Mouse (Mus musculus) ES-Bruce4 (cell line): ENCODE measurements around the gene Bcat2. TPM values are rescaled to one million over a fixed set of nuclear protein-coding genes. Genes with fewer than 3 reads are reported as not detected.
A peak's percentile ranks its signal among the peaks of the same experiment; 100 is the strongest.
"Not testable (repeated sequence)": the region's sequence is repeated elsewhere in the genome, so short reads cannot be mapped to it uniquely, and the experiment has no call there.

Experiments used
- H3K27ac ChIP-seq: 2 replicates; pipeline ENCODE4 v1.5.1; 2012; ENCODE audit warnings: low read length, inconsistent platforms; ENCODE audit not compliant: insufficient read depth
- H3K27me3 ChIP-seq: 2 replicates; pipeline ENCODE4 v1.6.1; 2012; ENCODE audit warnings: mild to moderate bottlenecking, low read length, inconsistent platforms; ENCODE audit not compliant: control insufficient read depth, poor library complexity, insufficient read depth, severe bottlenecking
- H3K36me3 ChIP-seq: 2 replicates; pipeline ENCODE4 v1.6.1; 2012; ENCODE audit warnings: inconsistent platforms, mild to moderate bottlenecking, low read length, moderate library complexity; ENCODE audit not compliant: control insufficient read depth, poor library complexity, insufficient read depth, severe bottlenecking
- H3K4me1 ChIP-seq: one replicate; pipeline ENCODE4 v1.8.1; 2011; ENCODE audit warnings: low read length; ENCODE audit not compliant: control insufficient read depth, insufficient read depth
- H3K4me3 ChIP-seq: 2 replicates; pipeline ENCODE4 v1.5.1; 2011; ENCODE audit warnings: low read depth, mild to moderate bottlenecking, low read length
- H3K9ac ChIP-seq: 2 replicates; pipeline ENCODE4 v1.6.1; 2012; ENCODE audit warnings: low read depth, mild to moderate bottlenecking, inconsistent platforms; ENCODE audit not compliant: poor library complexity, severe bottlenecking
- H3K9me3 ChIP-seq: replicated peaks from 2 replicates; pipeline ENCODE4 v1.6.1; 2012; ENCODE audit warnings: mild to moderate bottlenecking, low read length, inconsistent platforms; ENCODE audit not compliant: control insufficient read depth, poor library complexity, insufficient read depth, severe bottlenecking
- CTCF ChIP-seq: IDR thresholded peaks from one replicate; pipeline ENCODE4 v1.8.1; 2011; ENCODE audit warnings: low read depth, low read length
- EP300 ChIP-seq: IDR thresholded peaks from 2 replicates; pipeline ENCODE4 v1.6.1; 2011; ENCODE audit warnings: low read depth, low read length; ENCODE audit not compliant: insufficient read depth
- POLR2A ChIP-seq: IDR thresholded peaks from one replicate; pipeline ENCODE4 v1.8.1; 2011; ENCODE audit warnings: low read length; ENCODE audit not compliant: insufficient read depth
- polyA plus RNA-seq: library from polyadenylated mRNA; stranded (reverse); fragments of >200 nt; gene quantifications from 2 replicates; pipeline ENCODE4 v1.2.4, GENCODE M21; 2011; ENCODE audit warnings: low read depth; ENCODE audit not compliant: missing spikeins, insufficient read depth, insufficient read length

Gene Bcat2
- polyA plus RNA-seq, 1 experiment = 104 TPM

GRCm38 (mm10) chr7:45523678-45524170, 46.2 kb upstream of the Bcat2 start:
- H3K27me3 ChIP-seq = no peaks in the 10 kb centered on the region

GRCm38 (mm10) chr7:45524841-45525621, 44.9 kb upstream of the Bcat2 start:
- H3K27me3 ChIP-seq = no peaks in the 10 kb centered on the region
- H3K4me1 ChIP-seq = peaks cover 2% of the 10 kb centered on the region
- no peaks in the 10 kb centered on the region for H3K9me3 ChIP-seq
- peaks cover 12% of the 10 kb centered on the region for H3K36me3 ChIP-seq
- H3K9ac ChIP-seq = peak overlapping the region; percentile 67
- H3K4me3 ChIP-seq = peak overlapping the region; percentile 76
- H3K27ac ChIP-seq = no peak overlapping the region
- TF ChIP-seq EP300 = no peak
- TF ChIP-seq POLR2A = no peak
- no peak for TF ChIP-seq CTCF

More at GRCm38 (mm10) chr7:45523678-45524170, 46.2 kb upstream of the Bcat2 start:
- TF ChIP-seq POLR2A (no peak), EP300 (no peak), CTCF (no peak)
- no peak overlapping the region for H3K27ac ChIP-seq
- H3K4me3 ChIP-seq = peak overlapping the region; percentile 14; the same call in 1 of the 2 replicates
- peak overlapping the region; percentile 2 for H3K9ac ChIP-seq
- H3K36me3 ChIP-seq = peaks cover 12% of the 10 kb centered on the region
- H3K9me3 ChIP-seq = no peaks in the 10 kb centered on the region
- H3K4me1 ChIP-seq = peaks cover 4% of the 10 kb centered on the region

GRCm38 (mm10) chr7:45525809-45526473, 44.0 kb upstream of the Bcat2 start, which contains the start of the genes Ppp1r15a and Plekha4:
TSS of gene Ppp1r15a (minus strand) at chr7:45526268.
TSS of gene Plekha4 (plus strand) at chr7:45526330.
- no peaks in the 10 kb centered on the region for H3K9me3 ChIP-seq
- peaks cover 12% of the 10 kb centered on the region for H3K36me3 ChIP-seq
- no peak for TF ChIP-seq CTCF
- peak; percentile 96 for TF ChIP-seq POLR2A
- no peak for TF ChIP-seq EP300
- H3K27ac ChIP-seq = peak within 1 kb of the TSS; percentile 67
- peak within 1 kb of the TSS; percentile 76 for H3K4me3 ChIP-seq
- H3K9ac ChIP-seq = peak within 1 kb of the TSS; percentile 67
- no peaks in the 10 kb centered on the region for H3K27me3 ChIP-seq
- peaks cover 4% of the 10 kb centered on the region for H3K4me1 ChIP-seq

- Histone ChIP-seq H3K9me3 (no peaks in the 10 kb centered on the region), H3K36me3 (peaks cover 12% of the 10 kb centered on the region), H3K4me3 (peak overlapping the region; percentile 76), H3K4me1 (peaks cover 4% of the 10 kb centered on the region), H3K27ac (peak overlapping the region; percentile 67), H3K9ac (peak overlapping the region; percentile 67), H3K27me3 (no peaks in the 10 kb centered on the region)
- no peak for TF ChIP-seq POLR2A
- TF ChIP-seq CTCF = no peak
- TF ChIP-seq EP300 = no peak
Observed at GRCm38 (mm10) chr7:45526474-45527120, 43.4 kb upstream of the Bcat2 start.

GRCm38 (mm10) chr7:45527169-45527568, 42.8 kb upstream of the Bcat2 start:
- peaks cover 12% of the 10 kb centered on the region for H3K36me3 ChIP-seq
- peak overlapping the region; percentile 5; the same call in 1 of the 2 replicates for H3K4me3 ChIP-seq
- H3K27me3 ChIP-seq, H3K9me3 ChIP-seq, H3K27ac ChIP-seq, H3K4me1 ChIP-seq, H3K9ac ChIP-seq: not testable (repeated sequence)
